In the genomic region with DNA sequence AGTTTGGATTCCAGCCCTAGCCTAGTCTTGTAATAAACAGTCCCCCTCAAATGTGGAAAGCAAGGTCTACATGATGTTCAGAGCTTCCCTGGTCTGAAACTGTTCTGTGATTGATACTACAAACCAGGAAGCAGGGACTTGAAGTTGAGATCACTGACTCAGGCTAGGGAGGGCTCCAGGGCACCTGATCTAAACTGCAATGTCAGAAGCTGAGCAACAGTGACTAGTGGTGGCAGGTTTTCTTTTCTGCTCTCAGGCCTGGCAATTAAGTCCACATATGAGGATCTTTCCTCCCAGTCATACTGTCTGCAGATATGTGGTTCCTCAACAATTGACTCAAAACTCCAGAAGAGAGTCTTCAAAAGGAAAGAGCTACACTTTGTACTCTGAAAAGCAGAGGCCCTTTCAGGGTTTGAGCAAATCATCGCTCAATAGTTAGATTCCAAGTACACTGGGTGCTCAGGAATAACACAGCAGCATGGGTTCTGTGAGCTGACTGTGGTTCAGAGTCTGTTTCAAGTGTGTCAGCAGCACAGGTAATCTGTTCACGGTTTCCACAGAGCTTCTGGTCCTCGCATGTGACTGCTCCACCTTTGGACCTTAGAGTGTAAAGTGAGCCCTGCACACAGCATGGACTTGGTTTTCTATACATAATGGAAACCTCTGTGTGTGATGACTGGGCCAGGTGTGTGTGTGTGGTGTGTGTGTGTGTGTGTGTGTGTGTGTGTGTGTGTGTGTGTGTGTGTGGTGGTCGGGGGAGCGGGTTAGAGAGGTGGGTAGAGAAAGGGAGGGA, we compare ENCODE assay signal across 5 mouse cellular contexts.
DNase-seq lines count a peak whose midpoint lies in the region; ATAC-seq and TF ChIP-seq lines count a peak whose summit lies in the region.
"Not testable (repeated sequence)": the region's sequence is repeated elsewhere in the genome, so short reads cannot be mapped to it uniquely, and the experiment has no call there.

No protein-coding gene starts in this region.

- not testable (repeated sequence) for H3K27ac ChIP-seq in intestine, embryonic 14.5 days (ENCODE audit: low read depth); kidney, postnatal 0 days; liver, embryonic 12.5 days; stomach, postnatal 0 days (replicated peaks)
- peak overlapping the region; percentile 54 for H3K27ac ChIP-seq in intestine, embryonic 16.5 days (ENCODE audit: low read length)

- not testable (repeated sequence) for H3K4me2 ChIP-seq in intestine, embryonic 14.5 days (ENCODE audit: low read length); intestine, embryonic 16.5 days (ENCODE audit: low read depth, low read length); kidney, postnatal 0 days (ENCODE audit: low read length); liver, embryonic 12.5 days; stomach, postnatal 0 days (replicated peaks; ENCODE audit: low read depth)

- not testable (repeated sequence) for TF ChIP-seq EP300 in stomach, postnatal 0 days (optimal IDR thresholded peaks at IDR 0.05)

- not testable (repeated sequence) for TF ChIP-seq CTCF in kidney, postnatal 0 days (IDR thresholded peaks at IDR 0.05; ENCODE audit: low read depth); stomach, postnatal 0 days (IDR thresholded peaks at IDR 0.05; ENCODE audit: low read depth)

- 85% methylated on average over 3 of the region's 5 CpGs for WGBS in intestine, embryonic 14.5 days
- 71% methylated on average over 5 of the region's 5 CpGs for WGBS in intestine, embryonic 16.5 days
- 68% methylated on average over 3 of the region's 5 CpGs for WGBS in kidney, postnatal 0 days
- 51% methylated on average over 3 of the region's 5 CpGs for WGBS in liver, embryonic 12.5 days (ENCODE audit: insufficient replicate concordance)
- 81% methylated on average over 4 of the region's 5 CpGs for WGBS in stomach, postnatal 0 days

- not testable (repeated sequence) for H3K9ac ChIP-seq in intestine, embryonic 14.5 days (ENCODE audit: low read length); intestine, embryonic 16.5 days (ENCODE audit: low read depth, low read length); kidney, postnatal 0 days (ENCODE audit: low read depth, low read length); liver, embryonic 12.5 days; stomach, postnatal 0 days (ENCODE audit: low read length)

- not testable (repeated sequence) for DNase-seq in intestine, embryonic 14.5 days (ENCODE audit: low spot score); kidney, postnatal 0 days (ENCODE audit: low spot score)
- DNase-seq in stomach, postnatal 0 days (ENCODE audit: low spot score): peak; percentile 16

- H3K4me1 ChIP-seq in intestine, embryonic 14.5 days (replicated peaks; ENCODE audit: control insufficient read depth, insufficient read depth, low read length); intestine, embryonic 16.5 days (ENCODE audit: control insufficient read depth, insufficient read depth, low read length); kidney, postnatal 0 days (replicated peaks; ENCODE audit: insufficient read depth, low read length); liver, embryonic 12.5 days; stomach, postnatal 0 days (replicated peaks; ENCODE audit: control insufficient read depth, insufficient read depth): not testable (repeated sequence)

- not testable (repeated sequence) for H3K36me3 ChIP-seq in intestine, embryonic 14.5 days (ENCODE audit: control insufficient read depth, insufficient read depth, low read length); intestine, embryonic 16.5 days (ENCODE audit: control insufficient read depth, insufficient read depth, low read length); kidney, postnatal 0 days (ENCODE audit: insufficient read depth, low read length); liver, embryonic 12.5 days; stomach, postnatal 0 days (ENCODE audit: control insufficient read depth, insufficient read depth, low read length)

- not testable (repeated sequence) for H3K4me3 ChIP-seq in intestine, embryonic 14.5 days (ENCODE audit: low read depth, low read length); intestine, embryonic 16.5 days (ENCODE audit: low read length); kidney, postnatal 0 days (replicated peaks; ENCODE audit: low read depth, low read length); liver, embryonic 12.5 days; stomach, postnatal 0 days (ENCODE audit: low read depth, low read length)

- 0 out of 2 replicates have a peak, but pooled peaks have one; percentile 58 for ATAC-seq in intestine, embryonic 14.5 days (replicated peaks; ENCODE audit: low FRiP score, low TSS enrichment, low read depth)
- peak; percentile 99 for ATAC-seq in intestine, embryonic 16.5 days
- peak; percentile 63; the same call in 1 of the 2 replicates for ATAC-seq in kidney, postnatal 0 days (replicated peaks; ENCODE audit: low FRiP score, low read depth)
- ATAC-seq in liver, embryonic 12.5 days: 0 out of 2 replicates have a peak, but pooled peaks have one; percentile 30
- peak; percentile 74; the same call in 1 of the 2 replicates for ATAC-seq in stomach, postnatal 0 days (ENCODE audit: low FRiP score, low TSS enrichment)

- not testable (repeated sequence) for H3K9me3 ChIP-seq in intestine, embryonic 14.5 days (ENCODE audit: control insufficient read depth, low read length); intestine, embryonic 16.5 days (ENCODE audit: control insufficient read depth, low read length); kidney, postnatal 0 days (replicated peaks; ENCODE audit: low read length); liver, embryonic 12.5 days (replicated peaks); stomach, postnatal 0 days (ENCODE audit: control insufficient read depth, low read length)

- H3K27me3 ChIP-seq in intestine, embryonic 14.5 days (replicated peaks; ENCODE audit: control insufficient read depth, insufficient read depth, low read length); intestine, embryonic 16.5 days (replicated peaks; ENCODE audit: control insufficient read depth, insufficient read depth, low read length); kidney, postnatal 0 days (ENCODE audit: insufficient read depth, low read length); liver, embryonic 12.5 days (replicated peaks); stomach, postnatal 0 days (ENCODE audit: control insufficient read depth, insufficient read depth, low read length): not testable (repeated sequence)

Comparison
In these comparisons a context has a peak if more than half of its experiments do, and no peak if none do; other contexts are left out.
1. ATAC-seq: peak in every context shown above with its lines; median percentile 99 in intestine, embryonic 16.5 days; 74 in stomach, postnatal 0 days; 63 in kidney, postnatal 0 days; 58 in intestine, embryonic 14.5 days; 30 in liver, embryonic 12.5 days.